Comparison of ENCODE assay signal across 8 mouse cellular contexts in the genomic region with DNA sequence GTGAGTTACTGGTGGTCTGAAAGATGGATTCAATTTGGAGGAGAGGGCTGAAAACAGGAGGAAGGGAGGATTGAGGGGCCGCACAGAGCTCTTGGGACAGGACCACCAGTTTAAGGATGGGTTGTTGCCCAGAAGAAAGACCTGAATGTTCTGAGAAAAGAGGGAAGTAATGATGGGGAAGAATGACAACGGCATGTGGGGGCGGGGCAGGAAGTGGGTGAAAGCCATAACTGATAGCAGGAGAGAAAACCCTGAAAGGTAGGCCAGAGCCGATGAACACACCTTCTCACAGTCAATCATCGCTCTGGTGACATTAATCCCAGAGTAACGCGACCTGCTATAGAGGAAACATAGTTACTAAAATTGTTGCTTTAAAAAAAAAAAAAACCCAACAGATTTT. TPM values are rescaled to one million over a fixed set of nuclear protein-coding genes. Genes with fewer than 3 reads are reported as not detected.
A peak's percentile ranks its signal among the peaks of the same experiment; 100 is the strongest.
DNase-seq lines count a peak whose midpoint lies in the region; ATAC-seq and TF ChIP-seq lines count a peak whose summit lies in the region.
"Not testable (repeated sequence)": the region's sequence is repeated elsewhere in the genome, so short reads cannot be mapped to it uniquely, and the experiment has no call there.

No protein-coding gene starts in this region.

- TF ChIP-seq POLR2A in MEL (IDR thresholded peaks at IDR 0.05; ENCODE audit: control insufficient read depth in 1 of 2, insufficient read depth in 1 of 2, low read depth in 1 of 2, low read length in 2 of 2, poor library complexity in 1 of 2): not testable (repeated sequence)

- not testable (repeated sequence) for TF ChIP-seq RAD21 in MEL (IDR thresholded peaks at IDR 0.05; ENCODE audit: low read depth, low read length)

- TF ChIP-seq CTCF in MEL (IDR thresholded peaks at IDR 0.05 in 2 of 3, conservative IDR thresholded peaks at IDR 0.05 in 1 of 3; ENCODE audit: control insufficient read depth in 1 of 3, insufficient read depth in 1 of 3, low read depth in 2 of 3, low read length in 3 of 3, poor library complexity in 1 of 3, severe bottlenecking in 1 of 3): not testable (repeated sequence)

- H3K9ac ChIP-seq in MEL (ENCODE audit: control insufficient read depth, low read depth, low read length, poor library complexity, severe bottlenecking): not testable (repeated sequence)

- peak; percentile 18 to 53; a peak in 2 of 4 replicates for TF ChIP-seq EP300 in MEL (IDR thresholded peaks at IDR 0.05; ENCODE audit: low read depth in 1 of 2, low read length in 2 of 2)

- H3K4me3 ChIP-seq in MEL (ENCODE audit: control insufficient read depth in 1 of 2, insufficient read depth in 1 of 2, low read depth in 2 of 2, low read length in 2 of 2): not testable (repeated sequence)

- H3K9me3 ChIP-seq in MEL (replicated peaks; ENCODE audit: insufficient read depth, low read length): not testable (repeated sequence)

- not testable (repeated sequence) for H3K27me3 ChIP-seq in MEL (ENCODE audit: control insufficient read depth in 1 of 2, insufficient read depth in 2 of 2, low read length in 2 of 2); splenic B cell, adult 2 months (ENCODE audit: control insufficient read depth, insufficient read depth, low read length, poor library complexity, severe bottlenecking)

- H3K4me1 ChIP-seq in MEL (ENCODE audit: control insufficient read depth in 1 of 2, insufficient read depth in 2 of 2, low read length in 2 of 2): not testable (repeated sequence)

- not testable (repeated sequence) for H3K27ac ChIP-seq in MEL (ENCODE audit: control insufficient read depth, low read depth, low read length)

- not testable (repeated sequence) for H3K36me3 ChIP-seq in MEL (ENCODE audit: control insufficient read depth in 1 of 2, insufficient read depth in 2 of 2, low read length in 2 of 2); splenic B cell, adult 2 months (ENCODE audit: control insufficient read depth, insufficient read depth, low read length, poor library complexity, severe bottlenecking)

- peak; percentile 51 for DNase-seq in CD4-positive helper T cell, adult 2 months (ENCODE audit: low read depth, low spot score)
- peak; percentile 61 for DNase-seq in MEL (ENCODE audit: low read depth, low spot score)
- peak; percentile 18 for DNase-seq in splenic B cell, adult 2 months (ENCODE audit: low read depth, low spot score)
- DNase-seq in thymus, postnatal 10 days (ENCODE audit: low spot score in 2 of 2): peak; percentile 46 to 52
- peak; percentile 69 for DNase-seq in thymus, postnatal 36 days

- H3K79me2 ChIP-seq in MEL (ENCODE audit: control insufficient read depth, insufficient read depth, low read length, poor library complexity): not testable (repeated sequence)

- peak; percentile 26; the same call in 1 of the 2 replicates for ATAC-seq in common myeloid progenitor, adult 5-6 weeks (replicated peaks; ENCODE audit: low read depth, poor library complexity, severe bottlenecking)
- ATAC-seq in inflammation-experienced regulatory T-cells, adult 6 months: peak; percentile 60
- peak; percentile 43 for ATAC-seq in megakaryocyte, adult 5-6 weeks (ENCODE audit: poor library complexity, severe bottlenecking)

TF ChIP-seq in MEL, 35 proteins besides CTCF, POLR2A, EP300 and RAD21:
- TF ChIP-seq RCOR1 (IDR thresholded peaks at IDR 0.05; ENCODE audit: low read depth, low read length) (peak; percentile 55), ELF1 (IDR thresholded peaks at IDR 0.05; ENCODE audit: low read depth, low read length) (peak; percentile 45; the same call in 1 of the 2 replicates), GATA1 (IDR thresholded peaks at IDR 0.05; ENCODE audit: low read depth, low read length) (peak; percentile 51), ETS1 (IDR thresholded peaks at IDR 0.05; ENCODE audit: low read depth, low read length) (0 out of 2 replicates have a peak, but pooled peaks have one; percentile 14), TCF12 (IDR thresholded peaks at IDR 0.05; ENCODE audit: low read depth, low read length) (0 out of 2 replicates have a peak, but pooled peaks have one; percentile 11), MYB (IDR thresholded peaks at IDR 0.05; ENCODE audit: low read depth, low read length) (0 out of 2 replicates have a peak, but pooled peaks have one; percentile 21)

RNA-seq across cellular contexts. Expression of a gene that starts 4.2 kb away (rescaled TPM):
- total RNA-seq in MEL (2012; rRNA removed): 7.8 and 8.8 TPM in 2 replicates
- 10 to 100 TPM in 1 of 2 experiments, not detected in 1; 27.0 TPM for polyA plus RNA-seq in MEL (2012; ENCODE audit: insufficient read depth in 1 of 2, insufficient read length in 2 of 2, low read depth in 1 of 2, low replicate concordance in 2 of 2, missing spikeins in 1 of 2)
- 2.4 and 10.3 TPM in 2 replicates for total RNA-seq in common myeloid progenitor, adult 5-6 weeks (2017)
- polyA plus RNA-seq in inflammation-experienced regulatory T-cells, adult 6 months (2017; shearing (Covaris generic)): 10 to 100 TPM in 2 of 3 experiments, 1 to 10 TPM in 1; 9.2 to 43.5 (median 30.1) TPM
- total RNA-seq in megakaryocyte, adult 5-6 weeks (2015): 31.2 and 38.6 TPM in 2 replicates
- 30.9 and 52.5 TPM in 2 replicates for total RNA-seq in megakaryocyte, adult 5-6 weeks (2017)

Comparison
In these comparisons a context has a peak if more than half of its experiments do, and no peak if none do; other contexts are left out.
1. DNase-seq: peak in every context shown above with its lines; median percentile 69 in thymus, postnatal 36 days; 61 in MEL; 51 in CD4-positive helper T cell, adult 2 months; 49 in thymus, postnatal 10 days; 18 in splenic B cell, adult 2 months.